ENCODE assay signal across 12 mouse cellular contexts in the genomic region with DNA sequence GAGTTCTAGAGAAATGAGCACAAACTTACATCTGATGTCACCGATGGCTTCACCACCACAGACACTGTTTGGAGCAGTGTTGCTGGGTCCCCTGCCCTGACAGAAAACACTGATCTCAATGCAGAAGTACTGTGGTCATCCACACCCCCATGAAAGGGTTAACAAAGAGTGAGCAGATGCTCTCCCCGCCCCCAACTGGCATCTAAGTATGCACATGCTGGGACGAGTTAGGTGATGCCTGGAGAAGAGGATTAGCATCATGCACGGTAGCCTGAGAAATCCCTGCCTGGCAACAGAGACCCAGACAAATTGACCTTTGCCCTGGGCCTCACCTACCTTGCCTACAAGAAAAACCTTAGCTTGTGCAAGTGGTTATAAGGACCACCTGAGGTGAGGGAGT.
"Had no signal": no experiment of that assay in that cellular context is flagged by ENCODE, and none has a peak within 500 bp of the region (broad histone marks: within the 10 kb centered on the region; RNA-seq: fewer than 3 reads in every experiment).

No protein-coding gene starts in this region.

- H3K27me3 ChIP-seq: limb, embryonic 15.5 days; liver, embryonic 12.5 days; lung, embryonic 15.5 days; midbrain, embryonic 12.5 days had no signal

- DNase-seq: kidney, adult 9 months; kidney, postnatal 36 days; lung, postnatal 14 days; thymus, postnatal 4 days had no signal

- H3K4me2 ChIP-seq: limb, embryonic 15.5 days; liver, embryonic 12.5 days; lung, embryonic 15.5 days; midbrain, embryonic 12.5 days had no signal

- ATAC-seq: liver, embryonic 12.5 days had no signal

- H3K27ac ChIP-seq: kidney, postnatal 0 days; limb, embryonic 15.5 days; liver, embryonic 12.5 days; lung, embryonic 15.5 days; macrophage; midbrain, embryonic 12.5 days; stomach, postnatal 0 days had no signal

- H3K9ac ChIP-seq: limb, embryonic 15.5 days; liver, embryonic 12.5 days; lung, embryonic 15.5 days; midbrain, embryonic 12.5 days had no signal

- H3K4me1 ChIP-seq: liver, embryonic 12.5 days; megakaryocyte, embryonic 14.5 days had no signal

- H3K9me3 ChIP-seq: limb, embryonic 15.5 days; liver, embryonic 12.5 days; lung, embryonic 15.5 days; megakaryocyte, embryonic 14.5 days; midbrain, embryonic 12.5 days had no signal

- H3K36me3 ChIP-seq: limb, embryonic 15.5 days; liver, embryonic 12.5 days; lung, embryonic 15.5 days; midbrain, embryonic 12.5 days had no signal

- H3K4me3 ChIP-seq: limb, embryonic 15.5 days; liver, embryonic 12.5 days; lung, embryonic 15.5 days; megakaryocyte, embryonic 14.5 days; midbrain, embryonic 12.5 days had no signal
